Mouse (Mus musculus): ENCODE measurements around the gene Galnt7. TPM values are rescaled to one million over a fixed set of nuclear protein-coding genes. Genes with fewer than 3 reads are reported as not detected.
"Not testable (repeated sequence)": the region's sequence is repeated elsewhere in the genome, so short reads cannot be mapped to it uniquely, and the experiment has no call there.

The Galnt7 gene
- polyA plus RNA-seq, 1 experiment = 5.2 TPM

GRCm38 (mm10) chr8:57530238-57530637 is 122.6 kb downstream of the Galnt7 start:
- TF ChIP-seq CTCF (IDR thresholded peaks at IDR 0.05; ENCODE audit: control insufficient read depth, insufficient read depth, low read length) (no peak), POLR2A (IDR thresholded peaks at IDR 0.05; ENCODE audit: borderline replicate concordance, control insufficient read depth, low read depth, low read length) (no peak)
- 83% methylated on average over 13 of the region's 13 CpGs for WGBS
- Histone ChIP-seq H3K27ac (ENCODE audit: control insufficient read depth, insufficient read depth, low read depth, low read length, poor library complexity) (no peak overlapping the region), H3K4me3 (replicated peaks; ENCODE audit: control insufficient read depth, low read depth, low read length) (no peak overlapping the region), H3K4me1 (ENCODE audit: control insufficient read depth, insufficient read depth, low read length) (no peaks in the 10 kb centered on the region; the same call in 1 of the 2 replicates)

GRCm38 (mm10) chr8:57528036-57528435 is 124.8 kb downstream of the Galnt7 start:
- TF ChIP-seq POLR2A (IDR thresholded peaks at IDR 0.05; ENCODE audit: borderline replicate concordance, control insufficient read depth, low read depth, low read length) = no peak
- no peak for TF ChIP-seq CTCF (IDR thresholded peaks at IDR 0.05; ENCODE audit: control insufficient read depth, insufficient read depth, low read length)
- H3K4me3 ChIP-seq (replicated peaks; ENCODE audit: control insufficient read depth, low read depth, low read length) = no peak overlapping the region
- H3K4me1 ChIP-seq (ENCODE audit: control insufficient read depth, insufficient read depth, low read length) = no peaks in the 10 kb centered on the region; the same call in 1 of the 2 replicates
- 91% methylated on average over 1 of the region's 1 CpGs for WGBS
- H3K27ac ChIP-seq (ENCODE audit: control insufficient read depth, insufficient read depth, low read depth, low read length, poor library complexity) = no peak overlapping the region

- H3K4me1 ChIP-seq (ENCODE audit: control insufficient read depth, insufficient read depth, low read length) = no peaks in the 10 kb centered on the region; the same call in 1 of the 2 replicates
- WGBS = 65% methylated on average over 12 of the region's 12 CpGs
- H3K4me3 ChIP-seq (replicated peaks; ENCODE audit: control insufficient read depth, low read depth, low read length) = no peak overlapping the region
- no peak for TF ChIP-seq POLR2A (IDR thresholded peaks at IDR 0.05; ENCODE audit: borderline replicate concordance, control insufficient read depth, low read depth, low read length)
- no peak for TF ChIP-seq CTCF (IDR thresholded peaks at IDR 0.05; ENCODE audit: control insufficient read depth, insufficient read depth, low read length)
- peak overlapping the region; percentile 3; the same call in 1 of the 2 replicates for H3K27ac ChIP-seq (ENCODE audit: control insufficient read depth, insufficient read depth, low read depth, low read length, poor library complexity)
These were observed 132.5 kb downstream of the Galnt7 start for GRCm38 (mm10) chr8:57520186-57520786.

DNA sequence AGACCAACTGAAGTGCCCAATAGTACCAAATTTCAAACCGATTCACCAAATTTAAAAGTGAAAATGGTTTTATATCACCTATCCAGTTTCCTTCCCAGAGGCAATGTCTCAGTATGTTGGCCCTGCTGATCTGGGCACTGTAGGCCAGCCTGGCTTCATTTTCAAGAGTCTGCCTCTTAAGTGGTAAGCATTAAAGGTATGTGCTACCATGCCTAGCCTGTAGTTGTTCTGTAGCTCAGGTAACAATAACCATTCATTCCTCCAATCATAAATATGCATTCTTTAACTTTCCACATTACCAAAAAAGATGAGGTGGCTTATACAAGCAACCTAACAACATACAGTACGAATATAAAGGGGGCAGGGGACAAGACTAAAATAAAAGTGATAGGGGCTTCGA is 135.1 kb downstream of the Galnt7 start:
- Histone ChIP-seq H3K4me1 (ENCODE audit: control insufficient read depth, insufficient read depth, low read length) (peaks cover 1% of the 10 kb centered on the region; the same call in 1 of the 2 replicates), H3K4me3 (replicated peaks; ENCODE audit: control insufficient read depth, low read depth, low read length) (no peak overlapping the region), H3K27ac (ENCODE audit: control insufficient read depth, insufficient read depth, low read depth, low read length, poor library complexity) (no peak overlapping the region)
- 85% methylated on average over 3 of the region's 3 CpGs for WGBS
- TF ChIP-seq POLR2A (IDR thresholded peaks at IDR 0.05; ENCODE audit: borderline replicate concordance, control insufficient read depth, low read depth, low read length) (no peak), CTCF (IDR thresholded peaks at IDR 0.05; ENCODE audit: control insufficient read depth, insufficient read depth, low read length) (no peak)

GRCm38 (mm10) chr8:57516685-57517084 is 136.1 kb downstream of the Galnt7 start:
- H3K27ac ChIP-seq (ENCODE audit: control insufficient read depth, insufficient read depth, low read depth, low read length, poor library complexity); H3K4me1 ChIP-seq (ENCODE audit: control insufficient read depth, insufficient read depth, low read length); H3K4me3 ChIP-seq (replicated peaks; ENCODE audit: control insufficient read depth, low read depth, low read length): not testable (repeated sequence)
- 89% methylated on average over 5 of the region's 5 CpGs for WGBS

- H3K4me1 ChIP-seq (ENCODE audit: control insufficient read depth, insufficient read depth, low read length) = not testable (repeated sequence)
- H3K27ac ChIP-seq (ENCODE audit: control insufficient read depth, insufficient read depth, low read depth, low read length, poor library complexity) = peak overlapping the region; percentile 79
- H3K4me3 ChIP-seq (replicated peaks; ENCODE audit: control insufficient read depth, low read depth, low read length) = peak overlapping the region; percentile 77
- under 1% methylated on average over 10 of the region's 10 CpGs for WGBS
These were observed 139.6 kb downstream of the Galnt7 start for GRCm38 (mm10) chr8:57513178-57513661.

DNA sequence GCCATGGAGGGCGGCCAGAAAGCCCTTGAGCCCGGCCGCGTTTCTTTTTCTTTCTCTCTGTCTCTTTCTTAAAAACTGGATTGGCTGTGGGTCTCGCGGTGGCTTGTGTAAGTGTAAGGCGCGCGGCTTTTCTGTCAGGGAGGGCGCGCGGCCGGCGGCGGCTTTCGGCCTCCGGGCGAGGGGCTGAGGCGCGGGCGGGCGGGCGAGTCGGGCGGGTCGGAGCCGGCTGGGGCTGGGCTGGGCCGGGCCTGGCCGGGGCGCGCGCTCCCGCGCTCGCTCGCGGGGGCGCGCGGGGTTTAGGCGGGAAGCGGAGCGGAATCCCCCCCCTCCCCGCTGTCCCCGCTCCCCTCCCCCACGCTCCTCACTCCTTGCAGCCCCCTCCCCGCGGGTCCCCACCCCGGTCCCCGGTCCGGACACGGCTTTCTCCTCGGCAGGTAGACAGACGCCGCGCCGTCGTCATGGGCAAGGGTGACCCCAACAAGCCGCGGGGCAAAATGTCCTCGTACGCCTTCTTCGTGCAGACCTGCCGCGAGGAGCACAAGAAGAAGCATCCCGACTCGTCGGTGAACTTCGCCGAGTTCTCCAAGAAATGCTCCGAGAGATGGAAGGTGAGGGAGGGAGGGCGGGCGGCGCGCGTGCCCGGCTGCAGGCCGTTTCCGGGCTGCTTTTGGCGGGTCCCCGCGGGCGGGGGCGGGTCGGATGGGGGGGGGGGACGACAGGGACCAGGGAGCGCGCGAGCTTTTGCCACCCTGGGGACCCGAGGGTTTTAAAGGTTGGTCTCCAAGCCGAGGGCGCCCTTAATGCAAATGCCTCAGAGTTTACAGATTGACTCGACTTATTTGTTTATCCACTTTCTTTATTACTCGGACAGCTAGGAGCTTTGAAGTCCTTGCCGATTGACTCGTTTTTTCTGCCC is 140.4 kb downstream of the Galnt7 start:
- under 1% methylated on average over 91 of the region's 96 CpGs for WGBS
- Histone ChIP-seq H3K4me1 (ENCODE audit: control insufficient read depth, insufficient read depth, low read length) (peaks cover 3% of the 10 kb centered on the region; the same call in 1 of the 2 replicates), H3K27ac (ENCODE audit: control insufficient read depth, insufficient read depth, low read depth, low read length, poor library complexity) (peak overlapping the region; percentile 100), H3K4me3 (replicated peaks; ENCODE audit: control insufficient read depth, low read depth, low read length) (peak overlapping the region; percentile 77)
- TF ChIP-seq POLR2A (IDR thresholded peaks at IDR 0.05; ENCODE audit: borderline replicate concordance, control insufficient read depth, low read depth, low read length) (peak; percentile 23; the same call in 1 of the 2 replicates), CTCF (IDR thresholded peaks at IDR 0.05; ENCODE audit: control insufficient read depth, insufficient read depth, low read length) (no peak)

GRCm38 (mm10) chr8:57511316-57512118 is 141.3 kb downstream of the Galnt7 start, which contains the start of gene Hmgb2:
TSS of gene Hmgb2 (plus strand) at chr8:57511907.
- peak within 1 kb of the TSS; percentile 100 for H3K27ac ChIP-seq (ENCODE audit: control insufficient read depth, insufficient read depth, low read depth, low read length, poor library complexity)
- H3K4me1 ChIP-seq (ENCODE audit: control insufficient read depth, insufficient read depth, low read length) = peaks cover 3% of the 10 kb centered on the region; the same call in 1 of the 2 replicates
- H3K4me3 ChIP-seq (replicated peaks; ENCODE audit: control insufficient read depth, low read depth, low read length) = peak within 1 kb of the TSS; percentile 85
- under 1% methylated on average over 63 of the region's 63 CpGs for WGBS
- TF ChIP-seq POLR2A (IDR thresholded peaks at IDR 0.05; ENCODE audit: borderline replicate concordance, control insufficient read depth, low read depth, low read length) = peak; percentile 95
- TF ChIP-seq CTCF (IDR thresholded peaks at IDR 0.05; ENCODE audit: control insufficient read depth, insufficient read depth, low read length) = no peak
